Mouse (Mus musculus) right cerebral cortex, postnatal 4 days (tissue): ENCODE results near the gene Psat1.

ENCODE experiments used
- DNase-seq: peaks from one replicate; pipeline ENCODE4 v3.0.0-alpha.2; 2022

Psat1 gene

DNA sequence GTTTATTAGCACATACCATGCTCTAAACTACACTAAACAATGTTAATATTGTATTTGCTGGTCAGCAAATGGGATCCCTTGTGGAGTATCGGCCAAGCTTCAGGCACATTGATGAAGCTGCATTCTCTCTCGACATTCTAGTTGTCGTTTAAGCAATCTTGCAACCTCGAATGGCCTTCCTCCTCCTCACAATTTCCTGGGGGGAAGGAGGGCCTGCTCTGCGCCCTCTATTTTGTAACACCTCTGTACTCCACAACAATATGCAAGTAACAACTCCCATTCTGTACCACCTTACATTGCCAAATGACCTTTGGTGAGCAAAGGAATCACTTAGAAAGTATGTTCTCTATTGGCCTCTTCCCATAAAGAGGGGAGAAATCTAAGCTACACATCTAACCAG, 91.8 kb downstream of the Psat1 start:
- no peak for DNase-seq
